Mouse (Mus musculus) layer of hippocampus, adult 6 months (tissue): ENCODE data around the gene Cnpy3. TPM values are rescaled to one million over a fixed set of nuclear protein-coding genes. Genes with fewer than 3 reads are reported as not detected.

Experiments used
- long read RNA-seq, 2 experiments: library from polyadenylated mRNA; unstranded; transcript quantifications; one replicate each; pipeline ENCODE4 v2.0.0; 2019 to 2020
- polyA plus RNA-seq: library from polyadenylated mRNA; unstranded; fragments of <200 nt; fragmentation: Nextera tagmentation; gene quantifications from 2 replicates; pipeline ENCODE4 v1.2.3, GENCODE M21; 2021

Cnpy3 gene
- polyA plus RNA-seq, result 95.5 and 101 TPM in 2 replicates
- long read RNA-seq, experiment 1, transcript Cnpy3-201 (6 exons, 1,908 nt), result major isoform, 200 of 230 reads
- long read RNA-seq, experiment 1, partial matches to known transcripts, result 2 of 230 reads
- long read RNA-seq, experiment 1, other reads (novel, unspliced or antisense), result 22 of 230 reads
- long read RNA-seq, experiment 2, transcript Cnpy3-201 (6 exons, 1,908 nt), result major isoform, 685 of 774 reads
- long read RNA-seq, experiment 2, transcript Cnpy3-203 (4 exons, 1,619 nt), result minor isoform, 9 of 774 reads
- long read RNA-seq, experiment 2, partial matches to known transcripts, result 1 of 774 reads
- long read RNA-seq, experiment 2, other reads (novel, unspliced or antisense), result 78 of 774 reads

DNA sequence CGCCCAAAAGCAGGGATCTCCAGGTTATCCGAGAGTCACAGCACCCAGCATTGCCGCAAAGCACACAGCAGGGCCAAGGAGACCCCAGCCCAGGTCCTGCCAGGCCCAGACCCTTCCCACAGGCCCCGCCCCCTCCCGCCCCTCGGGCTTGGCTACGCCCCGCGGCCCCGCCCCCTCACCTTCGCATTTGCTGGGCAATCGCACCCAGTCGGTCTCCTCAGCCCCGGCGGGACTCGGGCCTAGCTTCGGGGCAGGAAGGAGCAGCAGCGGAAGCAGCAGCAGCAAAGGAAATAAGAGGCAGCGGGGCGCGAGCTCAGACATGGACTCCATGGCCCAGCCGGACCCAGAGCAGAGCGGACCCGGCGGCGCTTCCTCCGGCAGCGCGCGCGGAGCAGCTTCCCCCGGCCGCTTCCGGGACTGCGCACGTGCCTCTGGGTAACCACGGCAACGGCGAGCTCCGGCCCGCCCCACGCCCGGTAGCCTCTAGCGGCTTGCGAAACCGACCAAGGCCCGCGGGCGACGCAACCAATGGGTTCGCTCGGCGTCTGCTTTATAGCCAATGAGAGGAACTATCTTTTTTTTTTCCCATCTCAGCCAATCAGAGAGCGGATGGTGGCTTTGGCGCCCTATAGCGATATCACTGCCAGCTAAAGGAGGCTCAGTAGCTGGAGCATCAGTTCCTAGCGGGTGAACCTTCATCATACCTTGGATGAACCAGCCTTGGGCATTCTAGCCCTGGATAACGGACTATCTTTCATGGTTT lies at the start of gene Cnpy3:
Cnpy3 (minus strand) TSS at position 421 of the 763 bp plus-strand sequence.

GRCm38 (mm10) chr17:46782341-46783221 lies 30.6 kb upstream of the Cnpy3 start, which contains the start of gene Rpl7l1:
Gene Rpl7l1 (minus strand): TSS chr17:46782672.

GRCm38 (mm10) chr17:46772404-46773277 lies 20.6 kb upstream of the Cnpy3 start, which contains the start of gene 2310039H08Rik:
Gene 2310039H08Rik (plus strand): TSS chr17:46772635.

GRCm38 (mm10) chr17:46763544-46763943 lies 11.5 kb upstream of the Cnpy3 start, which contains the start of gene Ptcra:
Gene Ptcra (minus strand): TSS chr17:46763712.

DNA sequence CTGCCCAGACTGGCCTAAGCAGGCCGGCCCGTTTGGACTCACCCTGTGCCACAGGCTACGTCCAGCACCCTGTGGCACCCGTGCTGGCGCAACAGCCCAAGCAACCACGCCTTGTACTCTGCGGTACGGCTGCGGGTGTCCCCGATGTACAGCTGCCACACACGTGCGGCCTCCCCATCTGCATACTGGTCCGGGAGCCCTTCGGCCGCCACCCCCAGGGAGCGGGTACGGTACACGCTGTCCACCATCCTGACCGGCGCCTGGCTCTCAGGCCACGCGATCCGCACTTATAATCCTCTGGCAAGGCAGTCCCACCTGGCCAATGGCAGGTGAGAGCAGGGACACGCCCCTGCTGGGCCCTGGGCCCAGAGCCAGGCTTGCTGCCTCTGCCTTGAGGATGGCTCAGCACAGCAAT lies 23.1 kb downstream of the Cnpy3 start, which contains the start of gene Gnmt:
Gnmt (minus strand) TSS at position 265 of the 415 bp plus-strand sequence.

GRCm38 (mm10) chr17:46710959-46711597 lies 40.9 kb downstream of the Cnpy3 start, which contains the start of gene Pex6:
Gene Pex6 (plus strand): TSS chr17:46711463.

GRCm38 (mm10) chr17:46704887-46705835 lies 46.9 kb downstream of the Cnpy3 start, which contains the start of gene Ppp2r5d:
Gene Ppp2r5d (minus strand): TSS chr17:46705111.

Other genes starting within 250 kb of the Cnpy3 start
- 22.6 and 27.2 TPM in 2 replicates for gene Cul9, start 205.8 kb downstream of the Cnpy3 start, polyA plus RNA-seq
- 2.3 and 3.8 TPM in 2 replicates for gene Srf, start 196.0 kb downstream of the Cnpy3 start, polyA plus RNA-seq
- 1.2 and 1.3 TPM in 2 replicates for gene Ptk7, start 122.7 kb downstream of the Cnpy3 start, polyA plus RNA-seq
- gene Klc4, start 106.2 kb downstream of the Cnpy3 start, polyA plus RNA-seq, result 10.7 and 11.1 TPM in 2 replicates
- gene Mrpl2, start 106.0 kb downstream of the Cnpy3 start, polyA plus RNA-seq, result 103 and 112 TPM in 2 replicates
- 4.0 and 4.1 TPM in 2 replicates for gene Cul7, start 101.9 kb downstream of the Cnpy3 start, polyA plus RNA-seq
- 20.0 and 20.9 TPM in 2 replicates for gene Rrp36, start 77.9 kb downstream of the Cnpy3 start, polyA plus RNA-seq
- gene Mea1, start 73.4 kb downstream of the Cnpy3 start, polyA plus RNA-seq, result 233 and 236 TPM in 2 replicates
- 163 and 190 TPM in 2 replicates for gene Klhdc3, start 71.3 kb downstream of the Cnpy3 start, polyA plus RNA-seq
- 46.1 and 49.2 TPM in 2 replicates for gene Ppp2r5d, start 47.1 kb downstream of the Cnpy3 start, polyA plus RNA-seq
- gene Pex6, start 40.8 kb downstream of the Cnpy3 start, polyA plus RNA-seq, result 9.6 and 12.9 TPM in 2 replicates
- 0.41 and 2.7 TPM in 2 replicates for gene Gnmt, start 23.0 kb downstream of the Cnpy3 start, polyA plus RNA-seq
- 0.51 and 0.64 TPM in 2 replicates for gene Ptcra, start 11.5 kb upstream of the Cnpy3 start, polyA plus RNA-seq
- 22.2 and 31.2 TPM in 2 replicates for gene 2310039H08Rik, start 20.4 kb upstream of the Cnpy3 start, polyA plus RNA-seq
- gene Rpl7l1, start 30.5 kb upstream of the Cnpy3 start, polyA plus RNA-seq, result 34.1 and 40.3 TPM in 2 replicates
- gene Bicral, start 106.3 kb upstream of the Cnpy3 start, polyA plus RNA-seq, result 8.0 and 8.3 TPM in 2 replicates
- gene Tbcc, start 138.5 kb upstream of the Cnpy3 start, polyA plus RNA-seq, result 89.9 and 101 TPM in 2 replicates
- 0.06 TPM in 1 of 2 replicates, not detected in the other for gene Prph2, start 158.2 kb upstream of the Cnpy3 start, polyA plus RNA-seq